Mouse (Mus musculus) heart, adult 8-10 months (tissue): ENCODE results near the gene Smg9. TPM values are rescaled to one million over a fixed set of nuclear protein-coding genes. Genes with fewer than 3 reads are reported as not detected.

Source experiments
- DNase-seq: peaks from one replicate; pipeline ENCODE4 v3.0.0; 2022; ENCODE audit warnings: low spot score
- total RNA-seq, 4 experiments: library from RNA; stranded (reverse); gene quantifications; 2 replicates each; pipeline ENCODE4 v1.2.4; 2022

Smg9 gene
- 1 to 10 TPM; 5.9 to 8.3 (median 8.0) TPM for total RNA-seq

- DNase-seq: peak; percentile 97
These were observed at the start of gene Smg9 for GRCm38 (mm10) chr7:24399256-24400081. Gene Smg9 (plus strand): TSS chr7:24399619.

- DNase-seq: no peak
These were observed 43.8 kb upstream of the Smg9 start for GRCm38 (mm10) chr7:24355646-24356045.

GRCm38 (mm10) chr7:24356081-24356480 lies 43.3 kb upstream of the Smg9 start:
- no peak for DNase-seq

- DNase-seq: no peak
These were observed 41.5 kb upstream of the Smg9 start for GRCm38 (mm10) chr7:24357899-24358298.

GRCm38 (mm10) chr7:24359269-24359668 lies 40.1 kb upstream of the Smg9 start:
- no peak for DNase-seq

- no peak for DNase-seq
These were observed 38.4 kb upstream of the Smg9 start for GRCm38 (mm10) chr7:24361001-24361400.

- DNase-seq: no peak
These were observed 36.2 kb upstream of the Smg9 start for GRCm38 (mm10) chr7:24363228-24363627.

GRCm38 (mm10) chr7:24364827-24365226 lies 34.6 kb upstream of the Smg9 start:
- peak; percentile 80 for DNase-seq

GRCm38 (mm10) chr7:24365258-24366014 lies 34.0 kb upstream of the Smg9 start:
- no peak for DNase-seq

GRCm38 (mm10) chr7:24366716-24367632 lies 32.4 kb upstream of the Smg9 start:
- no peak for DNase-seq

GRCm38 (mm10) chr7:24368226-24368625 lies 31.2 kb upstream of the Smg9 start:
- DNase-seq: no peak

- no peak for DNase-seq
These were observed 30.5 kb upstream of the Smg9 start for GRCm38 (mm10) chr7:24368946-24369345.

GRCm38 (mm10) chr7:24369731-24370541 lies 29.5 kb upstream of the Smg9 start, which contains the start of gene Kcnn4:
Gene Kcnn4 (plus strand): TSS chr7:24370263.
- DNase-seq: no peak

GRCm38 (mm10) chr7:24371012-24371808 lies 28.2 kb upstream of the Smg9 start:
- DNase-seq: no peak

GRCm38 (mm10) chr7:24371809-24372145 lies 27.6 kb upstream of the Smg9 start:
- no peak for DNase-seq

GRCm38 (mm10) chr7:24372300-24372699 lies 27.1 kb upstream of the Smg9 start:
- no peak for DNase-seq

- no peak for DNase-seq
These were observed 26.6 kb upstream of the Smg9 start for GRCm38 (mm10) chr7:24372786-24373185.

- no peak for DNase-seq
These were observed 25.7 kb upstream of the Smg9 start for GRCm38 (mm10) chr7:24373538-24374379.

- no peak for DNase-seq
These were observed 23.0 kb upstream of the Smg9 start for GRCm38 (mm10) chr7:24376456-24376855.
